Mouse (Mus musculus) MEL (cell line): ENCODE measurements at regions not wholly inside any gene's neighbourhood (a gene's known extent, or its start where the extent isn't known, plus 50 kb on each side); places are given as distances from the start of the nearest gene placed in this dataset.

ENCODE experiments used
- DNase-seq: peaks from one replicate; pipeline ENCODE4 v3.0.0; 2011; ENCODE audit warnings: low read depth, low spot score
- H3K27ac ChIP-seq: 2 replicates; pipeline ENCODE4 v1.5.1; 2012; ENCODE audit warnings: low read depth, mild to moderate bottlenecking, control low read depth, low read length, moderate library complexity; ENCODE audit not compliant: control insufficient read depth
- H3K27me3 ChIP-seq, 2 experiments: fragments of 150-350 bp in 1 of 2; sonication (generic) in 1 of 2; 2 replicates each; pipeline ENCODE4 v1.6.1; 2012; ENCODE audit warnings: low read length in 2 of 2, mild to moderate bottlenecking in 2 of 2, improper control_type of control experiment in 1 of 2, moderate library complexity in 1 of 2; ENCODE audit not compliant: insufficient read depth in 2 of 2, control insufficient read depth in 1 of 2
- H3K36me3 ChIP-seq, 2 experiments: 2 replicates each; pipeline ENCODE4 v1.6.1; 2012 to 2014; ENCODE audit warnings: low read length in 2 of 2, improper control_type of control experiment in 1 of 2, inconsistent platforms in 1 of 2, mild to moderate bottlenecking in 1 of 2; ENCODE audit not compliant: insufficient read depth in 2 of 2, control insufficient read depth in 1 of 2
- H3K4me1 ChIP-seq, 2 experiments: fragments of 150-350 bp in 1 of 2; sonication (generic) in 1 of 2; 2 replicates each; pipeline ENCODE4 v1.6.1; 2012; ENCODE audit warnings: low read length in 2 of 2, improper control_type of control experiment in 1 of 2, mild to moderate bottlenecking in 1 of 2; ENCODE audit not compliant: insufficient read depth in 2 of 2, control insufficient read depth in 1 of 2
- H3K4me3 ChIP-seq, 2 experiments: fragments of 150-350 bp in 1 of 2; sonication (generic) in 1 of 2; 2 replicates each; pipeline ENCODE4 v1.5.1; 2012; ENCODE audit warnings: low read depth in 2 of 2, low read length in 2 of 2, mild to moderate bottlenecking in 2 of 2, moderate library complexity in 2 of 2, control low read depth in 1 of 2, improper control_type of control experiment in 1 of 2; ENCODE audit not compliant: control insufficient read depth in 1 of 2, insufficient read depth in 1 of 2
- H3K79me2 ChIP-seq: 2 replicates; pipeline ENCODE4 v1.6.1; 2012; ENCODE audit warnings: mild to moderate bottlenecking, low read length, moderate library complexity; ENCODE audit not compliant: control insufficient read depth, poor library complexity, insufficient read depth
- H3K9ac ChIP-seq: 2 replicates; pipeline ENCODE4 v1.6.1; 2012; ENCODE audit warnings: low read depth, mild to moderate bottlenecking, control low read depth, low read length, moderate library complexity; ENCODE audit not compliant: control insufficient read depth, poor library complexity, severe bottlenecking
- H3K9me3 ChIP-seq: fragments of 150-350 bp; sonication (generic); replicated peaks from 2 replicates; pipeline ENCODE4 v1.6.1; 2012; ENCODE audit warnings: mild to moderate bottlenecking, low read length, improper control_type of control experiment, moderate library complexity; ENCODE audit not compliant: insufficient read depth
- CHD2 ChIP-seq: IDR thresholded peaks from 2 replicates; pipeline ENCODE4 v1.6.1; 2011; ENCODE audit warnings: low read length, improper control_type of control experiment
- CTCF ChIP-seq, 3 experiments: IDR thresholded peaks in 2 of 3; conservative IDR thresholded peaks in 1 of 3; 2 replicates each; pipeline ENCODE4 v1.5.1; 2011 to 2012; ENCODE audit warnings: low read length in 3 of 3, low read depth in 2 of 3, mild to moderate bottlenecking in 2 of 3, improper control_type of control experiment in 1 of 3, inconsistent platforms in 1 of 3, mixed read lengths in 1 of 3, moderate library complexity in 1 of 3; ENCODE audit not compliant: control insufficient read depth in 1 of 3, insufficient read depth in 1 of 3, poor library complexity in 1 of 3, severe bottlenecking in 1 of 3
- E2F4 ChIP-seq: IDR thresholded peaks from 2 replicates; pipeline ENCODE4 v1.6.1; 2011; ENCODE audit warnings: low read depth, low read length, improper control_type of control experiment, borderline replicate concordance
- ETS1 ChIP-seq: IDR thresholded peaks from 2 replicates; pipeline ENCODE4 v1.6.1; 2012; ENCODE audit warnings: low read depth, mild to moderate bottlenecking, inconsistent platforms, low read length, improper control_type of control experiment, moderate library complexity
- GATA1 ChIP-seq: IDR thresholded peaks from 2 replicates; pipeline ENCODE4 v1.6.1; 2011; ENCODE audit warnings: low read depth, low read length, improper control_type of control experiment
- JUND ChIP-seq: IDR thresholded peaks from 2 replicates; pipeline ENCODE4 v1.6.1; 2011; ENCODE audit warnings: low read depth, mild to moderate bottlenecking, improper control_type of control experiment, low read length
- MAZ ChIP-seq: IDR thresholded peaks from 2 replicates; pipeline ENCODE4 v1.6.1; 2012; ENCODE audit warnings: low read depth, mild to moderate bottlenecking, inconsistent platforms, low read length, improper control_type of control experiment
- MYB ChIP-seq: IDR thresholded peaks from 2 replicates; pipeline ENCODE4 v1.6.1; 2011; ENCODE audit warnings: mild to moderate bottlenecking, low read depth, low read length, improper control_type of control experiment
- MYC ChIP-seq: IDR thresholded peaks from 2 replicates; pipeline ENCODE4 v1.6.1; 2011; ENCODE audit warnings: low read depth, mild to moderate bottlenecking, low read length, improper control_type of control experiment, moderate library complexity
- NRF1 ChIP-seq: IDR thresholded peaks from 2 replicates; pipeline ENCODE4 v1.6.1; 2014; ENCODE audit warnings: low read depth, mild to moderate bottlenecking, inconsistent platforms, low read length, improper control_type of control experiment, moderate library complexity; ENCODE audit not compliant: poor library complexity, insufficient read depth, severe bottlenecking
- POLR2A ChIP-seq, 2 experiments: IDR thresholded peaks; 2 replicates each; pipeline ENCODE4 v1.6.1; 2011 to 2012; ENCODE audit warnings: low read length in 2 of 2, mild to moderate bottlenecking in 2 of 2, control low read depth in 1 of 2, improper control_type of control experiment in 1 of 2, low read depth in 1 of 2, moderate library complexity in 1 of 2; ENCODE audit not compliant: control insufficient read depth in 1 of 2, insufficient read depth in 1 of 2, poor library complexity in 1 of 2
- POLR2AphosphoS5 ChIP-seq: IDR thresholded peaks from 2 replicates; pipeline ENCODE4 v1.6.1; 2012; ENCODE audit warnings: low read depth, borderline replicate concordance, mild to moderate bottlenecking, inconsistent platforms, low read length, moderate library complexity, mixed read lengths
- RAD21 ChIP-seq: IDR thresholded peaks from 2 replicates; pipeline ENCODE4 v1.6.1; 2011; ENCODE audit warnings: mild to moderate bottlenecking, low read depth, low read length, improper control_type of control experiment
- RCOR1 ChIP-seq: IDR thresholded peaks from 2 replicates; pipeline ENCODE4 v1.6.1; 2012; ENCODE audit warnings: low read depth, mild to moderate bottlenecking, inconsistent platforms, low read length, improper control_type of control experiment
- SIN3A ChIP-seq: IDR thresholded peaks from 2 replicates; pipeline ENCODE4 v1.6.1; 2012; ENCODE audit warnings: low read length, improper control_type of control experiment, inconsistent platforms
- TAL1 ChIP-seq: IDR thresholded peaks from 2 replicates; pipeline ENCODE4 v1.6.1; 2012; ENCODE audit warnings: mild to moderate bottlenecking, inconsistent platforms, low read length, moderate library complexity, mixed read lengths
- TCF12 ChIP-seq: IDR thresholded peaks from 2 replicates; pipeline ENCODE4 v1.6.1; 2014; ENCODE audit warnings: low read depth, mild to moderate bottlenecking, inconsistent platforms, low read length, improper control_type of control experiment, moderate library complexity
- USF1 ChIP-seq: IDR thresholded peaks from 2 replicates; pipeline ENCODE4 v1.6.1; 2014; ENCODE audit warnings: low read depth, mild to moderate bottlenecking, inconsistent platforms, low read length, improper control_type of control experiment, moderate library complexity
- ZMIZ1 ChIP-seq: IDR thresholded peaks from 2 replicates; pipeline ENCODE4 v1.6.1; 2012; ENCODE audit warnings: low read depth, mild to moderate bottlenecking, inconsistent platforms, low read length, improper control_type of control experiment, moderate library complexity
- ZNF384 ChIP-seq: IDR thresholded peaks from 2 replicates; pipeline ENCODE4 v1.6.1; 2012; ENCODE audit warnings: low read depth, mild to moderate bottlenecking, inconsistent platforms, low read length, improper control_type of control experiment

DNA sequence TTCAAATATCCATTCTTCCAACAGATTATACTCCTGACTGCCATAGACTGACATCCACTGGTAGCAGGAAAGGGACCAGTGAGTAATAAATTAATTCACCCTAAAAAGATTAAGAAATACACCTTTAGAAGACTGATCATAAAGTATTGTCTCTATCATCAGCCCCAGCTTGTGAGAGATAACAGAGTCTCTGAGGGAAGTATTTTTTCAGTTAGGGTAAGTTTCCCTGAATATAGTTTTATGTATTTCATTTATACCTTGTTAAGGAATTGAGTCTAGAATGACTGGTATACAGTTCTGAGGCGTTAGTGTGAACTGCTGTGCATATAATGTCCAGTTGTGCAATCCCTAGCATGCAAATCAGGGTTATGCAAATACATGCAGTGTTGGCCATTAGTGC lies 569.3 kb upstream of the Tle4 start:
- Histone ChIP-seq H3K9me3 (no peaks in the 10 kb centered on the region), H3K79me2 (no peaks in the 10 kb centered on the region), H3K4me1 (no peaks in the 10 kb centered on the region), H3K27ac (no peak overlapping the region), H3K36me3 (no peaks in the 10 kb centered on the region), H3K4me3 (no peak overlapping the region), H3K9ac (no peak overlapping the region), H3K27me3 (no peaks in the 10 kb centered on the region)
- DNase-seq = no peak
- TF ChIP-seq TCF12 (no peak), GATA1 (no peak), TAL1 (no peak), JUND (no peak), USF1 (no peak), POLR2A (IDR thresholded peaks at IDR 0.05; ENCODE audit: control insufficient read depth in 1 of 2, insufficient read depth in 1 of 2, low read depth in 1 of 2, low read length in 2 of 2, poor library complexity in 1 of 2) (no peak)

DNA sequence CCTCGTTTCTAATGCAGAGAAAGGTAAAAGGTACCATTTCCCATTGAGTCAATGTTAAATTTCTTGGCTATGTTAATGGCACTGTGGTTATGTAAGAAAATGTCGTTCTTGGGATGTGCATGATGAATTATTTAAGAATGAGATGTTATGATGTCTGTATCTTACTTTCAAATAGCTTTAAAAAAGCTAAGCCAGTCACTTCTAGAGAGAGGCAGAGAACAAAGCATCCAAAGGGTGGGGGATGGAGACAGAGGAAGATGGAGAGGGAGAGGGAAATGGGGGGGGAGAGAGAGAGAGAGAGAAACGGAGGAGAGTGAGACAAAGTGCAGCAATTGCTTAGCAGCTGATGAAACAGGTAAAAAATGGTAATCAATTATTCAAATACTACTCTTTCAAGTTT lies 562.8 kb upstream of the Tle4 start:
- no peaks in the 10 kb centered on the region for H3K79me2 ChIP-seq
- no peaks in the 10 kb centered on the region for H3K36me3 ChIP-seq
- H3K9me3 ChIP-seq = no peaks in the 10 kb centered on the region
- H3K4me1 ChIP-seq = no peaks in the 10 kb centered on the region
- H3K27ac ChIP-seq = no peak overlapping the region
- DNase-seq = no peak
- no peaks in the 10 kb centered on the region for H3K27me3 ChIP-seq
- no peak overlapping the region for H3K4me3 ChIP-seq
- no peak overlapping the region for H3K9ac ChIP-seq
- no peak for TF ChIP-seq GATA1
- TF ChIP-seq CHD2 = no peak
- TF ChIP-seq TCF12 = no peak
- no peak for TF ChIP-seq E2F4
- TF ChIP-seq RAD21 = no peak

DNA sequence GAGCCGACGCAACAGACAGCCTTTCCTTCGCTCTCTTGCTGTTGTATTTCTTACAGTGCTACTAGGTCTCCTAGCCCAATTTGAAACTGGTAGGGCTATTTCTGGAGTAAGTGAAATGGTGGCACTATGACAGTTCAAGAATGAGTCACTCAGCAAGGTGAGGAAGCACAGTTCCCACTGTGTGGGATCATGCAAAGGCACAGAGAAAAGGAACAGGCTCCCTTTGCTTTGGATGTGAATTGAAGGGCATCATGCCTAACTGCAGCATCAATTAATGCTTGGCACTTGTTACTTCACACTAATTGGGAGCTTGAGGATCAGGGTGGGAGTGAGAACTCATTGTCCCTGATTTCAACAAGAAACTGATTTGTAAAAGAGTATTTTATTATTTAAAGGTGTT lies 560.8 kb upstream of the Tle4 start:
- Histone ChIP-seq H3K4me1 (no peaks in the 10 kb centered on the region), H3K9me3 (no peaks in the 10 kb centered on the region), H3K79me2 (no peaks in the 10 kb centered on the region), H3K36me3 (no peaks in the 10 kb centered on the region), H3K9ac (no peak overlapping the region), H3K4me3 (no peak overlapping the region), H3K27me3 (no peaks in the 10 kb centered on the region), H3K27ac (no peak overlapping the region)
- DNase-seq = no peak
- no peak for TF ChIP-seq TAL1
- no peak for TF ChIP-seq CHD2
- TF ChIP-seq ZMIZ1 = no peak
- TF ChIP-seq RCOR1 = no peak
- no peak for TF ChIP-seq MYB
- no peak for TF ChIP-seq MYC
- TF ChIP-seq NRF1 = no peak
- no peak for TF ChIP-seq CTCF (IDR thresholded peaks at IDR 0.05 in 2 of 3, conservative IDR thresholded peaks at IDR 0.05 in 1 of 3; ENCODE audit: control insufficient read depth in 1 of 3, insufficient read depth in 1 of 3, low read depth in 2 of 3, low read length in 3 of 3, poor library complexity in 1 of 3, severe bottlenecking in 1 of 3)
- no peak for TF ChIP-seq MAZ
- no peak for TF ChIP-seq ZNF384
- TF ChIP-seq E2F4 = no peak
- TF ChIP-seq SIN3A = no peak
- TF ChIP-seq JUND = no peak
- no peak for TF ChIP-seq ETS1
- no peak for TF ChIP-seq POLR2AphosphoS5
- TF ChIP-seq USF1 = no peak
